Mouse (Mus musculus) midbrain, embryonic 14.5 days (tissue): ENCODE results near the gene Gpr15. TPM values are rescaled to one million over a fixed set of nuclear protein-coding genes. Genes with fewer than 3 reads are reported as not detected.

Source experiments
- ATAC-seq: fragments of 200-750 bp; cut with Nextera tagmentation; 2 replicates; pipeline ENCODE4 v1.8.0; 2017; ENCODE audit warnings: moderate number of reproducible peaks, moderate library complexity; ENCODE audit not compliant: low FRiP score, low TSS enrichment
- DNase-seq: peaks from one replicate; pipeline ENCODE4 v3.0.0-alpha.2; 2015
- H3K27ac ChIP-seq: fragments of 300-500 bp; sonication (generic); replicated peaks from 2 replicates; pipeline ENCODE4 v1.5.1; 2014; ENCODE audit warnings: mild to moderate bottlenecking, low read depth, low read length, moderate library complexity
- H3K27me3 ChIP-seq: fragments of 300-500 bp; sonication (generic); 2 replicates; pipeline ENCODE4 v1.6.1; 2014; ENCODE audit warnings: low read length, control low read depth, mixed read lengths; ENCODE audit not compliant: control insufficient read depth, insufficient read depth
- H3K36me3 ChIP-seq: fragments of 300-500 bp; sonication (generic); 2 replicates; pipeline ENCODE4 v1.6.1; 2014; ENCODE audit warnings: low read length, control low read depth; ENCODE audit not compliant: control insufficient read depth, insufficient read depth
- H3K4me1 ChIP-seq: fragments of 300-500 bp; sonication (generic); 2 replicates; pipeline ENCODE4 v1.6.1; 2014; ENCODE audit warnings: mild to moderate bottlenecking, antibody characterized with exemption, low read length, control low read depth; ENCODE audit not compliant: control insufficient read depth, insufficient read depth
- H3K4me2 ChIP-seq: fragments of 300-500 bp; sonication (generic); 2 replicates; pipeline ENCODE4 v1.6.1; 2014; ENCODE audit warnings: mild to moderate bottlenecking, low read length, moderate library complexity
- H3K4me3 ChIP-seq: fragments of 300-500 bp; sonication (generic); replicated peaks from 2 replicates; pipeline ENCODE4 v1.5.1; 2014; ENCODE audit warnings: low read depth, low read length
- H3K9ac ChIP-seq: fragments of 300-500 bp; sonication (generic); replicated peaks from 2 replicates; pipeline ENCODE4 v1.6.1; 2014; ENCODE audit warnings: mild to moderate bottlenecking, low read length, moderate library complexity
- H3K9me3 ChIP-seq: fragments of 300-500 bp; sonication (generic); 2 replicates; pipeline ENCODE4 v1.6.1; 2016; ENCODE audit warnings: low read length, control low read depth, mixed read lengths; ENCODE audit not compliant: control insufficient read depth
- WGBS: fragments of 180-500 bp; shearing (Covaris S2); extraction: QIAGEN DNeasy Blood & Tissue Kit; methylation state at CpG from one replicate; pipeline ENCODE4 v1.1.7; 2014; 5-methylcytosine and 5-hydroxymethylcytosine counted together
- polyA plus RNA-seq: library from polyadenylated mRNA; unstranded; fragments of >200 nt; fragmentation: Nextera tagmentation; extraction: Ambion mirVana; gene quantifications from 2 replicates; pipeline ENCODE4 v1.2.1, GENCODE M21; 2014

Gpr15 gene
- polyA plus RNA-seq, 1 experiment from 2014 or later, result 0.13 TPM

GRCm38 (mm10) chr16:58696796-58697195 lies 22.1 kb downstream of the Gpr15 start:
- DNase-seq (no peak), ATAC-seq (no peak)
- Histone ChIP-seq H3K27ac (no peak overlapping the region), H3K9ac (no peak overlapping the region), H3K4me2 (no peak overlapping the region), H3K36me3 (no peaks in the 10 kb centered on the region), H3K9me3 (no peaks in the 10 kb centered on the region), H3K4me3 (no peak overlapping the region), H3K4me1 (no peaks in the 10 kb centered on the region), H3K27me3 (no peaks in the 10 kb centered on the region)
- WGBS, result 82% methylated on average over 3 of the region's 3 CpGs

DNA sequence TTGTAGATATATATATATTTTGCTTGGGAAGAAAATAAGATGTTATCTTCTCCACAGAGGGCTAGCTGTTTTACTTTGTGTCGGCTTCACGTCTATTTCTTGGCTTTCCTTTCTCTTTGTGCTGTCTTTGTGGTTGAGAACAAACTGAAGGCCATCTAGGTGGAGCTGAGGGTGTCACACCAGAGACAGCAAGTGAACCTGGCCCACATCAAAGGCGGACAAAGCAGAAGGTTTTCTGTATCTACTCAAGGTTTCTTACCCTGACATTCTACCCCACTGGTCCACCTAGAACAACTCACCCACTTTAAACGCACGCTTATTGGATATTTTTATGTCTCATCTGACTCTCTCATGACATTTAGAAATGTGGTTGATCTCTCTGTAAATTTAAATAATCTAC lies 24.8 kb downstream of the Gpr15 start:
- no peak for DNase-seq
- no peak for ATAC-seq
- WGBS, result 94% methylated on average over 5 of the region's 5 CpGs

DNA sequence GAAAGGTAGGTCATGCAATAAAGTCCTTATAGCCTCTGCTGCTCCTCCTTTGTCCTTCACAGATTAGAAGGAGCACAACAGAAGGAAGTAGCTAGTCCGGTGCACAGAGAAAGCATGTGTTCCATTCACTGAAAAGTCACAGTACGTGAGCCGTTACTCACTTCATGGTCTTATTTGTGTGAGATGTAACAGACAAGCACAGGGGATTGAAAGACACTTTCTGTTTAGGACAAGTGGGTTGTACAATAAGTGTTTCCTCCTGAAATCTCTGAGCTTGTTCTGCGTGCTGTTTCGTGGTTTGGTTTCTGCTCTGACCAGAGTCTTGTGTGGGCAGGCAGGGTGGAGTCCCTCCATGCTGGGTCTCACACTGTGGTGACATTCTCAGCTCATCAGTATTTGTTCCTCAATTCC lies 28.5 kb downstream of the Gpr15 start:
- Histone ChIP-seq H3K4me3 (no peak overlapping the region), H3K27me3 (no peaks in the 10 kb centered on the region), H3K9me3 (no peaks in the 10 kb centered on the region), H3K27ac (no peak overlapping the region), H3K4me1 (no peaks in the 10 kb centered on the region), H3K4me2 (no peak overlapping the region), H3K36me3 (no peaks in the 10 kb centered on the region), H3K9ac (no peak overlapping the region)
- 84% methylated on average over 5 of the region's 5 CpGs for WGBS
- DNase-seq (no peak), ATAC-seq (no peak)

More for the DNA sequence above, 24.8 kb downstream of the Gpr15 start:
- H3K9ac ChIP-seq, result no peak overlapping the region
- no peak overlapping the region for H3K4me2 ChIP-seq
- no peak overlapping the region for H3K27ac ChIP-seq
- H3K4me1 ChIP-seq, result no peaks in the 10 kb centered on the region
- H3K4me3 ChIP-seq, result no peak overlapping the region
- H3K27me3 ChIP-seq, result no peaks in the 10 kb centered on the region
- H3K36me3 ChIP-seq, result no peaks in the 10 kb centered on the region
- no peaks in the 10 kb centered on the region for H3K9me3 ChIP-seq

DNA sequence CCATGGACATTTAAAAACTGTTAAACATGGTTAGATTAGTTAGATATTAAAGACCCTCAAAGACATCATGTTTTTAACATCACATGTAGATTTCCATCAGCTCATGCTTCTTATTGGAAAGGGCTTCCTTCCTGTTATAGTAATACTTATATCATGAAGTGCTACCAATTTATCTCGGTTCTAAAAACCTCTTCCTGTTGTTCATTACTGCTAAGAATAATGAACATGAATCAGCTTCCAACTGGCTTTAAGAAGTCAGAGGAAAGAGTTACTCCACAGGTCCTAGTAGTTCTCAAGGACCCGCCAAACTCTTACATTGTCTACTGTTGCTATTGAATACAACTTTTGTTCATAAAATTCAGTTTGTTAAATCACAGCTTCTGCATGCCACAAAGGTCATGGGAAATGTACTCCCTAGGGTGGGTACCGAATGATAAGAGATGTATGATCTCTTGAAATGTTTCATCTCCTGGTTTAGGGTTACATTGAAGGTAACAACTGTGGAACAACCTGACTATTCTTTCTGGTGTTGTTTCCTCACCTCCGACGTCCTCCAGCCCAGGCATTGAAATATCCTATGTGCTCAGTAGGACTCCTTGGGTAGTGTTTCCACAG lies 29.2 kb downstream of the Gpr15 start:
- DNase-seq (no peak), ATAC-seq (no peak)
- no peaks in the 10 kb centered on the region for H3K36me3 ChIP-seq
- no peak overlapping the region for H3K9ac ChIP-seq
- 85% methylated on average over 5 of the region's 5 CpGs for WGBS
- no peak overlapping the region for H3K4me2 ChIP-seq
- H3K4me1 ChIP-seq, result no peaks in the 10 kb centered on the region
- H3K27me3 ChIP-seq, result no peaks in the 10 kb centered on the region
- no peak overlapping the region for H3K27ac ChIP-seq
- H3K4me3 ChIP-seq, result no peak overlapping the region
- H3K9me3 ChIP-seq, result no peaks in the 10 kb centered on the region

GRCm38 (mm10) chr16:58688534-58688933 lies 30.3 kb downstream of the Gpr15 start:
- H3K4me3 ChIP-seq, result no peak overlapping the region
- no peak for ATAC-seq
- H3K27ac ChIP-seq, result no peak overlapping the region
- 100% methylated on average over 1 of the region's 1 CpGs for WGBS
- H3K27me3 ChIP-seq, result no peaks in the 10 kb centered on the region
- no peaks in the 10 kb centered on the region for H3K9me3 ChIP-seq
- no peak for DNase-seq
- no peaks in the 10 kb centered on the region for H3K36me3 ChIP-seq
- H3K4me1 ChIP-seq, result no peaks in the 10 kb centered on the region
- H3K9ac ChIP-seq, result no peak overlapping the region
- no peak overlapping the region for H3K4me2 ChIP-seq

DNA sequence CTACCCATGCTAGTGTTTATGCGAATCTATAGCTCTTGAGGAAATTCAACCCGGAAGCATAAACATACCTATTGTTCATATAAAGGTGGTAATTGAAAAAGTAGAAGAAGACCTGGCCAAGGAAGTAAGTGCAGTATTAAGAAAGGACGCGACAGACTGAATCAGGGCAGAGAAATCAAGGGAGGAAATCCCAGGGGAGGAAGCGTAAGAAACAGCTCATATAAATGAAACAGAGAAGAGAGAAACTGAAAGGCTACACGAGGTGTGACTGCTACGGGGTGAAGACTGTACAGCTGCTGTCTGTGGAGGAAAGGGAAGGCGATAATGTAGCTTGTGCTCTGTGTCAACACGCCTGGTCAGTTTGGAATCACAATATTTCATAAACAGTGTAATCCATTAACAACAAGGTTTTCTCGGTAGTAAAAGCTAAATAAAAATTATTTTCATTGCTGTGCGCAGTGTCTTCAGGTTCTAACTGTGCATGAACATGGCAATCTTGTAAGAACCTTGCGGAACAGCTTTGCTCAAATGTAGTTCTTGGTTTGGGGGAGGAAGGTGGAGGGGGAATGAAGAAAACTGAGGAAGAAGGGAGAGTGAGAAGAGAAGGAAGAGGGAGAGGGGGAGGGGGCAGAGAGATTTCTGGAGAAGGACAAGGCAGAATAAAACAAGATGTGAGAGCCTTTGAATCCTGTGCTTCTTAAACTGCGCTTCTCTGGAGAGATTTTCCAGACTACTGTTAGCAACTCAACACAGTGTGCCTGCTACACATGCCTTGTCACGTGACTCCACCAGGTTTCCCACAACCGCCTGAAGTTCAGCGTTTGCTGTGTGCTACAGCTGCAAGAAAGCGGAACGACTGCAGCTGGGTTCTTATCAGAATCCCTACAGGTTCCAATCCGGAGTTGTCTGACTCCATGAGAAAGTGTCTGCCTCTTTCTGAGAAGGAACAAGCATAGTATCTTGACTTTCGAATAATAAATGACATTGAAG lies 33.0 kb downstream of the Gpr15 start:
- ATAC-seq (no peak), DNase-seq (no peak)
- Histone ChIP-seq H3K27ac (no peak overlapping the region), H3K9ac (no peak overlapping the region), H3K27me3 (no peaks in the 10 kb centered on the region), H3K36me3 (peaks cover 9% of the 10 kb centered on the region; the same call in 1 of the 2 replicates), H3K4me2 (no peak overlapping the region), H3K4me1 (no peaks in the 10 kb centered on the region), H3K4me3 (no peak overlapping the region), H3K9me3 (no peaks in the 10 kb centered on the region)
- WGBS, result 85% methylated on average over 20 of the region's 20 CpGs

DNA sequence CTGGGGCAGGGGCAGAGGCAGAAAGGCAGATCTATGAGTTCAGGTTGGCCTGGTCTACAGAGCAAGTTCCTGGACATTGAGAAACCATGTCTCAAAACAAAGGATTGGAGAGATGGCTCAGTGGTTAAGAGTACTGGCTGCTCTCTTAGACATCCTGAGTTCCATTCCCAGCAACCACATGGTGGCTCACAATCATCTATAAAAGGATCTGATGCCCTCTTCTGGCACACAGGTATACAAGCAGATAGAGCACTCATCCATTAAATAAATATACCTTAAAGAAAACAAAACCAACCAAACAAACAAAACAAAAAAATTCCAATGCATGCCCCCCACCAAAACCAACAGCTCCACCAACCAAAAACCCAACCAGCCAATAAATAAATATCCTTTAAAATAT lies 34.3 kb downstream of the Gpr15 start:
- no peak overlapping the region for H3K27ac ChIP-seq
- no peaks in the 10 kb centered on the region for H3K4me1 ChIP-seq
- DNase-seq, result no peak
- ATAC-seq, result no peak
- no peaks in the 10 kb centered on the region for H3K9me3 ChIP-seq
- H3K4me3 ChIP-seq, result no peak overlapping the region
- no peak overlapping the region for H3K9ac ChIP-seq
- H3K36me3 ChIP-seq, result peaks cover 12% of the 10 kb centered on the region; the same call in 1 of the 2 replicates
- H3K27me3 ChIP-seq, result no peaks in the 10 kb centered on the region
- no peak overlapping the region for H3K4me2 ChIP-seq

GRCm38 (mm10) chr16:58683911-58684310 lies 35.0 kb downstream of the Gpr15 start:
- H3K36me3 ChIP-seq, result peaks cover 12% of the 10 kb centered on the region; the same call in 1 of the 2 replicates
- no peak overlapping the region for H3K9ac ChIP-seq
- no peak for ATAC-seq
- H3K9me3 ChIP-seq, result no peaks in the 10 kb centered on the region
- DNase-seq, result no peak
- H3K4me1 ChIP-seq, result no peaks in the 10 kb centered on the region
- WGBS, result 82% methylated on average over 4 of the region's 4 CpGs
- no peaks in the 10 kb centered on the region for H3K27me3 ChIP-seq
- H3K4me3 ChIP-seq, result no peak overlapping the region
- no peak overlapping the region for H3K4me2 ChIP-seq
- no peak overlapping the region for H3K27ac ChIP-seq
